Mouse (Mus musculus) liver (tissue): Measurements from ENCODE around the gene Ccdc138.

Experiments used
- DNase-seq: peaks from one replicate; pipeline ENCODE4 v3.0.0-alpha.2; 2020; ENCODE audit warnings: mixed read lengths

The Ccdc138 gene

DNA sequence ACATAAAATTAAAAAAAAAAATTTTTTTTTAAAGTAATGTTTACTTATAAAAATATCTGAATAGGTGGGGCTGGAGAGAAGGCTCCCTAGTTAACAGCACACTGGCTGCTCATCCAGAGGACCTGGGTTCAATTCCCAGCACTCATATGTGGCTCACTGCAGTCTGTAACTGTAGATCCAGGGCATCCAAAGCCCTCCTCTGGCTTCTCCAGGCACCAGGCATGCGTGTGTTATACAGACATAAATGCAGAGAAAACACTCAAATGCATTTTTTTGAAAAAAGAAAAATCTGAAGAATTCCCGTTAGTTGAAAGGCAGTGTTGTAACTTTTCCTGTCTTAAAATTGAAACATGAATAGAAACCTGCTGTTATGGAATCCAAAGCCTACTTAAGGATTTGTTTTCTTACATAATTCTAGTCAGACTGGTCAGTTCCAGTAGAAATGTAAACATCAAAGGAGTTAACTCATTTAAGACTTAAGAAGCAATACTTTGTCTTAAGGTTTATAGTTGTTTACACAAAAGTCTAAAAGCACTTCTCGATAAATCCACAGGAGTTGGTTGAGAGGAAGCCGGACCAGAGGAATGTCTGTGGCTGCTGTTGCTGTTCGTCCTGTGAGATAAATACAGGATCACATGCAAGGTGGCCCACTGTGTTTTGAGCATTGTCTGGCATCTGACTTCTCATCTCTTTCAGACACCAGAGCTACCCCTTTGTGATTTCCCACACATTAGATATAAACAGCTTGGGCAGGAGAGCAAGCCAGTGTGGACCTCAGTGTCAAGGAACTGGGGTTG lies 87.9 kb downstream of the Ccdc138 start:
- no peak for DNase-seq

DNA sequence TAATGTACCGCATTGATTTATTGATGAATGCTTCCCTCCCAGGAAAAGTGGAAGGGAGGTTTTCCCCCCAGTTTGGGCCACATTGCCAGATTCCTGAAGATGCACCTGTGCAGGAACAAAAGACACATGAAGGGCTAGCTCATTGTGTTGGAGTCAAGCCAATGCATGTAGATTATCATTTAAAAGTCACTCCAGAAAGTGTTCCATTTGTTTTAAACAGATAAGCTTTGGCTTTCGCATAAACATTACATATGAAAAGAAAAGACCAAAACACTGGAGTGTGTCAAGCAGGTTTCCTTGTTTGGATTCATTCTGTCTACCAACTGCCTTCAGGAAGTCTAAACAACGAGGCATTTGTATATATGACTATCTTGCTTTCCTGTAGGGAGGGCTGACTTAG lies 96.7 kb downstream of the Ccdc138 start:
- DNase-seq: no peak

DNA sequence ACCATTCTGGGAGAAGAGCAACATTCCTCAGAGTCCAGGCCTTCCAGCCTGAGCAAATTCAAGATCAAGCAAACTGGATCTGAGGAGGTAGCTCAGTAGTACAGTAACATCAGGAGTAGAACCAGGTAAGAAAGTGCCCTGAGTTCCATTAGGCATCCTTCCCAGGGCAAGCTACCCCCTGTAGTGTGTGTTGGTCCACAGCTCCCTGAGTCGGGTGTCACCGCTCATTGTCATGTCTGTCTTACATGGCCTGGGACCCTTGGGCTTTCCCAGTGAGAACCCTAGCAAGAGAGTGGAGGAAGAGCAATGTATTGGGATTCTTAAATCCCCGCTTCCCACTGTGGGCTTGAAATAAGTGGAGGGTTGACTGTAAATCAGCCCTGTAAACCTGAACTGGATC lies 97.4 kb downstream of the Ccdc138 start:
- DNase-seq: no peak

DNA sequence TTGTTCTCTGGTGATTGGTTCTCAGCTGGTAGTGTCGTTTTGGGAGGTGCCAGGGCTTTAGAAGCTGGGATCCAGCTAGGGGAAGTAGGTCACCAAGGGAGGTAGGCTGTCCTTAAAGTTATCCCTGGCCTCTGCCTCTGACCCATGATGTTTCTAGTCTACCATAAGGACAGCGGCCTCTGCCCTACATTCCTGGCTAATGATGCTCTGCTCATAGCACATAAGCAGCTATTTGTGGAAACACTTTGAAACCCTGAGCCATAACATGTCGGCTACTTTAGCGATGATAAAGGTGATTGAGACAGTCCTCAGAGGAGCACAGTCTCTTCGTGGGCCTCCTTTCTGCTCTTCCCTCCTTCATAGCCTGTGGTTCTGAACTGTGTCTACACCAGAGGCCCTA lies 98.1 kb downstream of the Ccdc138 start:
- no peak for DNase-seq

DNA sequence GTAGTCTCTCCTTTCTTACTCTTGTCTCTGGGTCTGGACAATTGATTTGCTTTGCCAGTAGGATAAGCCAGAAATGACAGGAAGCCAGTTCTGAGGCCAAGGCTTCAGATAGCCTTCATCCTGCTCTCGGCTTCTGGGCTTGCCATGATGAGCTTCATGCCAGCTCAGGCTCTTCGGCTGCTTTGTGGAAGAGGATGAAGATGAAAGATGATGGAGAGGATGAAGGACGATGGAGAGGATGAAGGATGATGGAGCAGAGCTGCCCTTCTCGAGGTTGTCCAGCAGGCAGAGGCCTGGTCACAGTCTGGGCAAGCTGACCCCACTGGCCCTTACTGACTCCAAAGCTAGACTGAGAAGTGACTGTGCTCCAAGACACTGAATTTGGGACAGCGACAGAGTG lies 102.4 kb downstream of the Ccdc138 start:
- no peak for DNase-seq

DNA sequence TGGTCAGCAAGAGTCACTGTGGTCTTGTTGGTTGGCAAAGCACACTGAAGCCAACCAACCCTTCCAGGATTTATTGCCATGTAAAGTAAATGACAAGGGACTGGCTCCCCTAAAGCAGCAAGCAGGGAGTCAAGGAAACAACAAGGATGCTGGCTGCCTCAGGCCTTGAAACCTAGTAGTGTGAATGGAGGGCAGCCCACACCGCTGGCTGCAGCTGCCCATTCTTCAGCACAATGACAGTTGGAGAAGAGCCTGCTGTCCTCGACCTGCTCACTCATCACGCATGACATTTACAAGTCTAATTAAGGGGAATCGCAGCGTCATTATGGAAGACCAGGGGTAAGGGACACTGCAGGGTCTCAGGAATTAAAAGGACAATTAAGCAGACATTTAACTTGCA lies 103.2 kb downstream of the Ccdc138 start:
- DNase-seq: no peak

DNA sequence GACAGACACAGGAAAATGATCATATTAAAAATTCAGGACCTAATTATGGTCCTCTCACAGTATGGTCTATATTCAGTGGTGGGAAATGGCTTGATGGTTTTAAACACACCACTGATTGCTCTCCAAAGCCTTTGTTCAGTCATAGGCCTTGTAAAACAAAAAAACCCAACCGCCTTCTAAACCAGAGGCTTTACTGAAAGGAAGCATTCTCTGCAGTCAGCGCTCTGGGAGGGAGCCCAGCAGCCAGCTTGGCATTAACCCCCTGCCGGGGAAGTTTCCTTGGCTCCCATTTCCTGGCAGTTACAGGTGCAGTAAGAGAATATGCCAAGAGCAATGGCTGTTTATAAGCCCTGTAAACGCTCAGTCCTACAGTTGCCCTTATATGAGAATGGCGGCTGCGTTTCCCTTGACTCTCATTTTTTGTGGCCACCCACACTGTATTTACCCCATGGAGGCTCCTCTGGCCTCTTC lies 103.7 kb downstream of the Ccdc138 start:
- DNase-seq: no peak

DNA sequence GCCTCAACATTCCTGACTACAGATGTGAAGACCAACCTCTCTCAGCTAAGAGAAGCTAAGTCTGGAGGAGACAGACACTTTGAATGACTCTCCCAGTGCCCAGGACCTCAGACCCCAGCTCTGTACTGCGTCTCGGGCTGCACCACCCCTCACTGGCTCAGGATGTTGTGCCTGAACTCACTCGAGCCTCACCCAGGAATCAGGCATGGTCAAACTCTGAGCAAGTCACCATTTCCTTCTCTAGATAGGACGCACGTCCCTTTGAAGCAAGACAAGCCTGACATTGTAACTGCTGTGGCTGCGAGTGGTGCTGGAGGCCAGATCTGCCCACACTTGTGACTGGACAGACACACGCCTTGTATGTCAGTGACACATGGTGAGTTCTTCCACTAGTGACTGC lies 104.2 kb downstream of the Ccdc138 start:
- DNase-seq: no peak

DNA sequence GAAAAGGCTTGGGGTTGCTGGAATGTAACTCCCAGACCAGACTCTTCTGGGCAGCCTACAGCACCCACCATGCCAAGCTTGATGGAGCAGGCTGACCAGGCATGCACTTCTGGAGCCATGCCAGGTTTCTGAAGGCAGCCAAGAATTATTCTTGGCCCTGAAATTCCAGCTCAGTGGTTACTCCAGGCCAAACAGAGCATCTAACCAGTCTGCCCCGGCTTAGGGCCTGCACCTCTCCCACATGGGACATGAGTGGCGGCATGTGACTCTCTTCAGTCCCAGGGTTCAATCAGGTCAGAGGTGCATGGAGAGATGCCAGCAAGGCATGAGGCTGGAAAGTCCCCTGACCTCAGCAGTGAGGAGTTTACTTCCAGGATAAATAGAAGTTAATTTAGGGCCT lies 107.0 kb downstream of the Ccdc138 start:
- DNase-seq: no peak

DNA sequence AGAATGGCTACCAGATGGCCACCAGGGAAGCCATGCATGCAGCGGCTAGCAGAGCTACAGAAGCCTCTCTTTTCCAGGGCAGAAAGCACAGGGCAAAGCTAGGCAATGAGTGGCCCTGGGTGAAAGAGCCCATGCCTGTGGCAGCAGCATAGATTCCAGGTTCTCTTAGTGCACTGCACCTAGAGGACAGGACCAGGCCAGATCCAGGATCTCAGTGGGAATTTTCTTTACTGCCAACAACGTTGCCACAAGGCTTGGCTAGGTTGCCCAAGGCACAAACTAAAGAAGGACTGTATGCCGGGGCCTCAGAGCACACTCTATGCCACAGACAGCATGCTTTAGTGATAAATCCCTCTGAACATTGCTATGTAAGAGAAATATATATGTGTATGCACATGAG lies 108.6 kb downstream of the Ccdc138 start:
- DNase-seq: no peak

DNA sequence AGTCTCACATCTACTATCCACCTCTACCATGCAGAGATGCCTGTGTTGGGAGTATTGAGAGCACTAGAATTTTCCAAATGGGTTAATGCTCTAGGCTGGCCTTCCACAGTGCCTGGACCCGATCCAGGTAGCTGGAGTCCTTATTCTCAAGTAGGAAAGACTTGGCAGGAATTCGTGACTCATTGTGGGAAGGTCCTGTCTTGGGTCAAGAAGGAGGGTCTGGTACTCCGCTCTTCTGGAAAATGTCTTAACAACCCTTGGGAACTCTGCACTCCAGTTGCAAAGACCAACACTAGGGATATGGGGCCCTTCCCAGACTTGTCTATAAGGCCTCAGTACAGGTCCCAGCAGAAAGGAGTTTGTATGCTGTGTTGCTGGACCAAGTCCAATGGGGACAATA lies 111.1 kb downstream of the Ccdc138 start:
- no peak for DNase-seq

DNA sequence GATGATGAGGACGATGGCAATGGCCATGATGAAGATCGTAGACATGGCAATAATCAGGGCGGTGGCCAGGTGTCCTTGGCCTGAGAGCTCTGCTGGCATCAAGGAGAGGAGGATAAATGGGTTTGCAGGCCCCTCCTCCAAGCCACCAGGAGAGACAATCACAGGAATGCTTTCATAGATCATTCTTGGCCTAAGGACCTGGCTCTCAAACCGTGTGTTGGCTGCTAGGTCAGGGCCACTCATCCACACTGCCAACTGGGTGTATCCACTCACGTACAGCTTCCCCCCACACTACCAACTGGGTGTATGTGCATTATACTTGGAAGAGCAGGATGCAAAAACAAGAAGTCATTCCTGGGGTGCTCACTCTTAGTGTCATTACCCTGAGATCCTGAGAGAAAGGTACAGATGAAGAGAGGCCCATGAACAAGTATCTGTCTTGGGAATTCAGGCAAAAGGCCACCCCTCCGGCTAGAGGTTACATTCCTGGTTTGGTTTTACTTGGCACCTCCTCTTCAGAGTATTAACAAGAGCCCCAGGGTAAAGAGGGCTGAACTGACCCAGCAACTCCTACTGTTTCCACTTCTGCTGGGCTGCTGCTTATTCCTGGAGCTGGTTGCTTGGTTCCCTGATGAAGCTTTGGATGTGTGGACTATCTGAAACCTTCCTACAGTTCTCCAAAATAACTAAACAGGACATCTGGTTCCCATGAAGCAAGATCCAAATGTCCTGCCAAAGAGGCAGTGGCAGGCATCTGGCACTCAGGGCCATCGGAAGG lies 112.9 kb downstream of the Ccdc138 start:
- DNase-seq: no peak

DNA sequence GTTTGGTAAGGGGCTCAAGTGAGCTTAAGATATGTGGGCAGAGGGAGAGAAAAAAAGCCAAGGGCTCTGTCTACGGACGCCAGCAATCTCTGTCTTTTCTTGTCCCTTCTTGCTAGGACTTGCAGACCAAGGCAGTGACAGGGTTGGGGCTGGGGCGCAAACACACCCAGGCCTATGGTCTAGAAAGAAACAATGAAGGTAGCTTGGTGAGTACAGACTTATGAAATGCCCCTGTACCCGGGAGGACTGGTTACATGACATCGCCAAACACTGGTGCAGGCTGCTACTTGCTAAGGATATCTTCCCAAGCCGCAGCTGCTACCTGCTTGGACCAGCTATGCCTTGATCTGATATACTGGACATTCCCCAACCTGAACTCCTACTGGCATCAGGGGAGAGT lies 116.9 kb downstream of the Ccdc138 start:
- no peak for DNase-seq

DNA sequence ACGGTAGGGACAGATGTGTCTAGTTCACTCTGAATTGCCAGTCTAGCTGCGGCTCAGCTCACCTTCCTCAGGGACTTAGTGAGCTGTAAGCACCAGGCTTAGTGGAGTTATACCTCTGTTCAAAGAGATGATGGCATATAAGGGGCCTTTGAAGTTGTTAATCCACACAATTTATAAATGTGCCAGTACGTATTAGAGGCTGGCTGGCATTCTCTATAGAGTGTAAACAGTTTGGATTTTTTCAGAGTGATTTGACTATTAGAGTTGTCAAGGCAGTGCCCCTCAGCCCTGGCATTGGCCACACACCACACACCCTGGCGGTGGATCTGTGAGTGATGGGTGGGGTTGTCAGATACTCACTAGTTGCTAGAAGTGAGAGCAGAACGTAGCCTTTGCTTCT lies 118.8 kb downstream of the Ccdc138 start:
- DNase-seq: no peak

DNA sequence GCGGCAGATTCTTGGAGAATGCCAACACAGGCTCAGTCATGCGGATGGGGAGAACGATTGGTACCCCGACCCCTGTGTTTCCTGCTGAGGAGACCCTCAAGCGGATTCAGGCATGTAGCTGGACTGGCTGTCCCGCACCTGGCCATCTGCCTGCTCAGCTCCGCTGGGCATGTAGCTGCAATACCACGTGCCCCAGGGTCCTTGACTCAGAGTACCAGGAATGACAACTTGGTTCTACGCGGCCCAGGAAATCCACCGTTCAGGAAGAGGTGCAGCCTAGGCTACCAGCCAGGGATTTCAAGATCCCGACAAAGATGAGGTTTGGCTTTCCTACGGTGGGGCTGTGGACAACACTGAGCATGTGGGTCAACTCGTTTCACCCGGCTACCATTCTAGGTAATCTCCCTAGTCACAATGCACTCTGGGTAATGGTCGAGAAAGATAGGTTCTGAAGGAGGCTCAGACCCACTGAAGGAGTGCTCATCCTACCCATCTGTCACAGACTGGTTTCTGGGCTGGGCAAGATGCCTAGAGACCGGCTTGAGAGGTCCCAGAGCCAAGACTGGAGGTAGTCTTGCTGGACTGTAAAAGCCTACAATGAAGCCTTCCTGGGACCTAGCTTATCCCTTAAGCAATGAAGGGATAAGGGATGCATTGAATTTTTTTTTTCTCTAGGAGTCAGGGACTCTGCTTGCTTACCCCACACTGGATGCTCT lies 120.9 kb downstream of the Ccdc138 start:
- no peak for DNase-seq

DNA sequence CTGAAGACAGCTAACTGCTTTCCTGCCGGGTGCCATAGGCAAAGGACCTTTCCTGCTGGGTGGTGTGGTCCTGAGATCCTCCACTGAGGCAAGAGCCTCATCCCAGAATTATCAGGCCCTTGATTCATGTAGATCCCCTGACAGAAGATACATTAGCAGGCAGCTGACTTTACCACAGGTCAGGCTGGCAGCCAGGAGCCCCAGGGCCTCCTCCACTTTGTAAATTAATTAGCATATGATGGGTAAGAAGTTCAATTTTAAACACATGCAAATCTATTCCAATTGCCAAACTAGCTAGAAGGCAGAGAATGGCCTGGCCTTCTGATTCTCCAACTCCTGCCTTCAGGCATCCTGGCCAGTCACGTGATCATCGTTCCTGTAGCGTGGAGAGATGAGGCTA lies 121.5 kb downstream of the Ccdc138 start:
- no peak for DNase-seq

DNA sequence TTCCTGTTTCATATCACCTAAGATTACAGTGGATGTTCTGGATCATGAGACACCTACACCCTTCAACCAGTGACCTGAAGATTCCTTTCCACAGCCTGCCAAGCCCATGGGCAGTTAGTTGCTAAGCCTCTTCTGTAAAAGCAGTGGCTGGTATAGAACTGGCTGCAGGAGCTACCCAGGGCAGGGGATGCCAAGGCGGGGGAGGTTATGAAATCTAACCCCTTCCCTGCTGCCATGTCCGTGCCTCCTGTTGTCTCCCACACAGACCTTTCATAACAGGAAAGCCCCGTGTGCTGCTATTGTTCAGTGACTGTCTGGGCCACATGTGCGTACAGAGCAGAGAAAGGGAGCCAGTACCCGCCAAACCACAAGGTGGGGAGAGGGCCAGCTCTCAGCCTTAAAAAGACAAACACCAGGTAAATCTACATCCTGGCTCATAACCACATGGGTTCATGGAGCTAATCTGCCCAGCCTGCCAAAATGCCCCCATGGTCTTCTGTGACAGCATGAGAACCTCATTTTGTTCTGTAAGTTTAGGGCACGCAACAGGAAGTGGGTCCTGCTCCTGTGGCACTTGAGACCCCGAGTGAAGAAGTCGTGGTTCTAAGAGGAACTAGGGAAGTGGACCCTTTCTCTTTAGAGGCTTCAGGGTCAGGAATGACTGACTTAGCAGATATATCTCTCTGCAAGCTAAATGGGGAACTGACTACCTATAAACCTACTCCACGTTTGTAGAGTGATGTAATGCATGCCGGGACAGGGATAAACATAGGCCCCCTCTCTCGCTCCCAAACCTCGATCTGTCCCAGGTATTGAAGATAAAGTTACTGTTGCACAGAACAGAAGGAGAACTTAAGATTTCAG lies 127.3 kb downstream of the Ccdc138 start:
- DNase-seq: no peak
